Mouse (Mus musculus) left cerebral cortex, postnatal 25 days (tissue): ENCODE results near the gene Rassf3. TPM values are rescaled to one million over a fixed set of nuclear protein-coding genes. Genes with fewer than 3 reads are reported as not detected.
A peak's percentile ranks its signal among the peaks of the same experiment; 100 is the strongest.

Experiments
- DNase-seq, 2 experiments: peaks; one replicate each; pipeline ENCODE4 v3.0.0; 2022; ENCODE audit warnings: low spot score in 2 of 2, mixed read lengths in 1 of 2
- intact Hi-C: fragments of 180-260 bp; cut with DNase I; formaldehyde crosslinking; loops from one replicate; pipeline ENCODE4 v1.15.1; 2025
- total RNA-seq, 2 experiments: library from RNA; stranded (reverse); gene quantifications; 2 replicates each; pipeline ENCODE4 v1.2.3; 2021

Rassf3 gene
- total RNA-seq, 2 experiments from 2014 or later: 30.4 to 37.3 TPM

DNA sequence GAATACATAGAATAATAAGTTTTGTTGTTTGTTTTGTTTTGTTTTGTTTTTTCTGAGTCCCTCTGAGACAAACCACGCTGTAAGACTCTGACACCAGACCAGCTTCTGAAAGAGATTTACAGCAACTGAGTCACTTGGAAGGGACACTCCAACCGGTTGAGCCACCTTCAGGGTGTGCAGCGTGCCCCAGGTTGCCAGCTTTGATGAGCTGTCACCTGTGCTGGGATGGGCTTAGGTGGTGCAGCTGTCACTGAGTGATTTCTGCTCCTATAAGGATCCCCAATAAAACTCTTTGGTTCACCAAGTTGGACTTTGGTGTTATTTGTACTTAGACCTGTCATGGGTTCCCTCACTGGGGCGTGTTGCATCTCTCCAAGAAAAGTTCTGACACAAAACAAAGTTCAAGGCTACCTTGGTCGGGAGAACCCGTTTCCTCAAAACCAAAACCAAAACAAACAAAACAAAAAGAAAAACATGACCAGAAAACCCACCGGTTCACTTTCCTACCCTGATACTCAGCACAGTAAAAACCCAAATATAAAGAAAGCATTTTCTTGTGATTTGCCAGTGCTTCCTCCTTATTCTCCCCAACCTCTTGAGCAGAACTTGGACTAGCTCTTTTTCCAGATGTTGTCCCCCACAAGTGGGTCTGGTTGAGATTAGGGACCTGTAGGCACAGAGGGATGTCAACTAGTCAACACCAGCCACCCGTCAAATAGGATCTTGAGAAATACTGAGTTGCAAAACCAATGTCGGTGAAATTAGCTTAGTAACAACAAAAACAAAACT lies 17.4 kb upstream of the Rassf3 start:
- intact Hi-C loops: no loop called here

DNA sequence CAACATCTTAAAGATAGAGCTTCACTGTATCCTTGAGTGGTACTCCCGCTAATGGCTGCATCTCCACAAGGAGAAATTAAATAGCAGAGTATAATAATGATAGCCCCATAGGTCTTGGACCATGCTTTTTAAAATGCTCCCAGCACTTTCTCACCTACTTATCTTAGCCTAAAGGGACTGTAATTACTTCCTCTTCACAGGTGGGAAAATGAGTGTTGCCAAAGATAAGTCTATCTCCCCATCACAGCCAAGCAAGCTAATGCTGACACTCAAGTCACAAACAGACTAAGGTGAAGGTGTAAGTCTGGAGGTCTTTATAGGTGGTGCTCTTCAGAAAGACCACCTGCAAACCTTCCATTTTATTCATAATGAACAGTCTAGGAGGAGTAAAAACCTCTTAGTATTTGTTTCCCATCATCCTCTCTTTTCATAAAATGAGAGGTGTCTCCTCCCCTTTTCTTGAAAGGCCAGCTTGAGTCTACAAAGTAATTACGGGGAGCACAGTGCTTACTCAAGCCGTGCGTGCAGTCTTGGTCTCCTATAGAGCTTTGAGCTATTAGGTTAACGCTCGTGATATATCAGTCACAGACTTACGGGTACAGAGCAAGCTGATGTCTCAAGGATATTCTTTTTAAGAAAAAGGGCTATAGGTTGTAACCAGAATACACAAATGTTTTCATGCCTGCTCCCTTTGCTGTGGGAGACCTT lies 16.6 kb upstream of the Rassf3 start:
- DNase-seq: no peak
- intact Hi-C loops: no loop called here

More for the DNA sequence above, 17.4 kb upstream of the Rassf3 start:
- no peak for DNase-seq

DNA sequence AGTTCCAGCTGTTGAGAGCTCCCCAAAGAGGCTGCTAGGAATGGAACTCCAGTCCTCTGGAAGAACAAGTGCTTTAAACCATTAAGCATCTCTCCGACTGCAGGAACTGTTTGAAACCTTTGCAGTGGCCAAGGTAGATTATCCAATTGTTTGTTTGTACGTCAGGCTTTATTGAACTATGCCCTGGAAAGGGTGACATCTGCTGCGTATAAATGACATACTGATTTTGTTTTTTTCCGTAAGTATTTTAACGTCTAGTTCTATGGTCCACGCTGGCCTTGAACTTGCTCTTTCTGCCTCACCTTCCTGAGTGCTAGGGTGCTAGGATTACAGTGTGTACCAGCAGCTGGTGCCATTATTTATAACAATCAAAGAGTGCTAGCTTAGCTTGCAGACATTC lies 13.8 kb upstream of the Rassf3 start:
- no peak for DNase-seq
- intact Hi-C loops: no loop called here

DNA sequence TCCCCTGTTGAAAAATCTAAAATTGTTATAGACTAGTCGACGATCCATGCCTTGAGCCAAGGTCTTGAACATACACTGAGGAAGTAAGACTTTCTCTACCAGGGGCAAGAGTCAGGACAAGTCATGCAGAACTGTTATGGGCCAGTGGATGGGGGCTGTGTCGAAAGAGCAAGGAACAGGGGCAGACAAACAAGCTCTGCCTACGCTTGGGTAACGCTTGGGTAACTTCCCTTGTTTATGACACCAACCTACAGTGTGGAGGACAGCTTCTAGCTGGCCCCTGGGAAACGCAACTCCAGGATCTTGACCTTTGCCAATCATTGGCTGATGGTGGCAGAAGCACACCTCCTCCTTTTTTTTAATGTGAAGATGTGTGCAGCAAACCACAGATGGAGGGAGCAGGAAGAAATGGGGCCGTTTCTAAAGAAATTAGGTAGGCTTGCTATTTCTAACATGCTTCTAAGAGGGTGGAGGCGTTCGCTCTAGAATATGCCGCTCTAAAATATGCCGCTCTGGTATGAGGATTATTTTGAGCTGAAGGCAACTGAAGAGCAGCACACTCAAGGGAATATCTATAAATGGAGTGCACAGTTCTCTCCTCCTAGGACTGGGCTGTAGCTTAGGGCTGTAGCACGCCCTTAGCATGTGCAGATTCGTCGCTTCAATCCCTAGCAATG lies 12.6 kb upstream of the Rassf3 start:
- intact Hi-C loops: loop anchor here (1.0 kb wide), 1 partner anchor 12 kb away; the partner anchor contains the start of gene Rassf3
- DNase-seq: peak; percentile 49 to 94

DNA sequence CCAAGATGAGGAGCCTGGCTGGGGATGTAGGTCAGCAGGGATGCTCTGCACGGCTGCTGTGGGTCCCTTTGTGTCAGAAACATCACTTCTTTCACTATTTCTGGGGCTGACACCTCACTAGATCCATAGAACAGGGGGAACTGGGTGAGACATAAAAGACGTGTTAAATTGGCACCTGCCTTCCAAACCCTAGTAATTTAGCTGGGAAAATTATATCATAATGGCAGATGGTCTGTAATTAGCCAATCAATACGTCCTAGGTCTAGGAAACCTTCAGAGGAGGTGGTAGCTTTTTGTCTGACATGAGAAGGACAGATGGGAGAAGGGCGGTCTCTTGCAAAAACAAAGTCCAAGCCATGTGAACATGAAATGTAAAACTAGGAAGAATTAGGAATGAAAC lies 11.6 kb upstream of the Rassf3 start:
- intact Hi-C loops: loop anchor here (1.0 kb wide), 1 partner anchor 11 kb away; the partner anchor contains the start of gene Rassf3
- DNase-seq: no peak

DNA sequence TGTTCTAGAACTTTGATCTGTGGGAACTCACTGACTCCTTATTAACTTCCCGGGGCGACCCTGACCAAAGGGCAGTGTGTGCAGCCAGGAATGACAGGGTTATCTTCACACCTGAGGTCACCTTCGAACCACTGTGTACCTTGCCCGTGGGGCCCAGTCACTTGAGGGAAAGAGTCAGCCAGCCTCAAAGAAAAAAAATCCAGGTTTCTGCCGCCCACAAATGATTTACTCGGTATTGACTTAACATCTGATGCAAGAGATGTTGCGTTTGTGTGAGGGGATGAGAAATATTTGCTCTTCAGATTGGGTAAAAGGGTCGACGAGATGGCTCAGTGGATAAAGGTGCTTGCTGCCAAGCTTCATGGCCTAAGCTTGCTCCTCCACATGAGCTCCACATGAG lies 10.2 kb upstream of the Rassf3 start:
- no peak for DNase-seq
- intact Hi-C loops: no loop called here

DNA sequence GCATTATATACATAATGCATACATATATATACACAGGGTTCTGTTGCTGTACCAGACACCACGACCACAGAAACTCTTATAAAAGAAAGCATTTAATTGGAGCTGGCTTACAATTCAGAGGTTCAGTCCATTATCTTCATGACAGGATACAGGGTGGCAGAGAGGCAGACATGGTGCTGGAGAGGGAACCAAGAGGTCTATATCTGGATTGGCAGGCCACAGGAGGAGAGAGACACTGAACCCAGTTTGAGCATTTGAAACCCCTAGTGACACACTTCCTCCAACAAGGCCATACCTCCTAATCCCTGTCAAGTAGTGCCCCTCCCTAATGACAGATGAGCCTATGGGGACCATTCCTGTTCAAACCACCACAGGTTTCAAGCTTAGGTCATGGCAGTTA lies 7.2 kb upstream of the Rassf3 start:
- intact Hi-C loops: no loop called here
- DNase-seq: no peak

DNA sequence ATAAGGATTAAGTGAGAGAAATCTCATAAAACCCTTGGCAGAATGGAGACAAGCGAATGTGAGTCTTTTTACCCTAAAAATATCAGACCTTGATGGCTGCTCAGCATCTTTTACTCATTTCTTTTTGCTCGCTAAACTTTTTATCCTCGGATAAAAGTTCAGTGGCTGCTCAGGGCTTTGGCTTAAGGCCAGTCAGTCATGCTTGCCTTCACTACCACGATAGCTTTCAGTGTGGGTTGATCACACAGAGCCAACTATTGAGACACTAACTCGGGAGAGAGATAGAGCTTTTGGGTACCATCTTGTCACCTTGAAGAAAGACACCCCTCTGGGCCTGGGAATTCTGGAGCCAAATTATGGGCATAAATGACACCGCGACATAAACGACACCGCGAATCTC lies 5.0 kb upstream of the Rassf3 start:
- intact Hi-C loops: no loop called here

DNA sequence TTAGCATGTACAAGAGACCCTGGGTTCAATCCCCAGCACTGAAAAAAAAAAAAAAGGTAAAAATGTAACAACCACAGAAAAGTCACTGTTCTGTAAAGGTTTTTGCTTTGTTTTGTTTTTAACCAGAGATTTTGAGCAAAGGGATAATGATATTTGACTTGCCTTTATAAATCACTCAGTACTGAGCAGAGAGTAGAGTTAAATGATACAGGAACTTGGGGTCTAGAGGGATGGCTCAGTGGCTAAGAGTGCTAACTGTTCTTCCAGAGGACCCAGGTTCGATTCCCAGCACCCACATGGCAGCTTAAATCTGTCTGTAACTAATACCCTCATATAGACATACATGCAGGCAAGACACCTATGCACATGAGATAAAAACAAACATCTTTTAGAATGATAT lies 3.8 kb upstream of the Rassf3 start:
- no peak for DNase-seq
- intact Hi-C loops: no loop called here

More for the DNA sequence above, 5.0 kb upstream of the Rassf3 start:
- no peak for DNase-seq

DNA sequence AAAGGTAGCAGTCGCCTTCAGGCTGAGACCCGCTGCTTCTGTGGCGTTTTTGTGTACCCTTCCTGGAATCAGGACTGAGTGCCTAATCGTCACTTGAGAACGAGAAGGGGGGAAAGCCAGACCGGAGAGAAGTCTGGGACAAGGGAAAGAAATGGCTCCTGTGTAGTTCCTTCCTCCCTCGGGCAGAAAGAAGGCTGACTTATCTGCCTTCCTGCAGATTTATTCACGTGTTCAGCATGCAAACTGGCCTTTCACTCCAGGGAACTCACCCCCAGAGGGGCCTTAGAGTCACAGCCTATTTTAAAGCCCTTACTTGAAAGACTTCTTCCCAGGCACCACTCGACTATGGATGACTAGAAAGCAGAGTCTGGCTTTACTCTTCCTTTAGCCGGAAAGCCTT lies 1.3 kb upstream of the Rassf3 start:
- DNase-seq: no peak
- intact Hi-C loops: loop anchor here (1.0 kb wide), 1 partner anchor 39 kb away; no protein-coding TSS in a partner anchor

DNA sequence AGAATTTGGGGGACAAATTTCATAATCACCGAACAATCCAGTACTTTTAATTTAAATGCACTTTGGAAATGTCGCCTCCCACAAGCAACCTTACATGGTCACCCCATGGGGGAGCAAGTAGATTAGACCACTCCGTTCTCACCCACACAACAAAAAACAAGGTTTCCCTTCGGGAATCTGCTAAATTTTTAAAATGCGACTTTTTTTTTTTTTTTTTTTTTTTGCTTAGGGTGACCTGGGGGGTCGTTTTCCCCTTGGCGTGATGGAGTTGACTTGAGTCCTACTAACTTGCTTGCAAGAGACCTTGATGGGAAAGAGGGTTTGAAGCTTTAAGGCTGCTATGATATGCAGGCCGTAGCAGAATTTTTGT lies 806 bp upstream of the Rassf3 start:
- intact Hi-C loops: loop anchor here (1.0 kb wide), 2 partner anchors 11 to 39 kb away; no protein-coding TSS in a partner anchor
- DNase-seq: no peak

DNA sequence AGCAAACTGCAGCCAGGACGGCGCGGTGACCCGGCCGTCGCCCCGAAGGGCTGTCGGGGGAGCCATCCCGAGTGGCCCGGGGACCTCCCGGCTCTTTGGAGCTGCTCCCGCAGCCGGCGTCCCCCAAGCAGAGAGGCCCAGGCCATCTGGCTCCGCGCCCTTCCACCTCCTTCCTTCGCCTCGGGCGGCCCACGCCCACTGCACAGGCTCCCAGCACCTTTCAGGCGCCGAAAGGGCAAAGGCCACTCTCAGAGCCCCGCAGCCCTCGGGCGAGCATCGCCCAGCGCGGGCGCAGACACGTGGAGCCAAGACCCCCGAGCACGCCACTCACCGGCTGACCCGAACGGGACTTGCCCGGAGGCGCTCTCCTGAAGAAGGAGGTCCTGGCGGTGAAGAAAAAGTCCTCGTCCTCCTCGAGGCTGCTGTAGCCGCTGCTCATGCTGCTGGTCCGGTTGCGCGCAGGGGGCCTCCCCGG lies 438 bp downstream of the Rassf3 start:
- intact Hi-C loops: loop anchor here (1.0 kb wide), 1 partner anchor 13 kb away; no protein-coding TSS in a partner anchor
- DNase-seq: no peak

DNA sequence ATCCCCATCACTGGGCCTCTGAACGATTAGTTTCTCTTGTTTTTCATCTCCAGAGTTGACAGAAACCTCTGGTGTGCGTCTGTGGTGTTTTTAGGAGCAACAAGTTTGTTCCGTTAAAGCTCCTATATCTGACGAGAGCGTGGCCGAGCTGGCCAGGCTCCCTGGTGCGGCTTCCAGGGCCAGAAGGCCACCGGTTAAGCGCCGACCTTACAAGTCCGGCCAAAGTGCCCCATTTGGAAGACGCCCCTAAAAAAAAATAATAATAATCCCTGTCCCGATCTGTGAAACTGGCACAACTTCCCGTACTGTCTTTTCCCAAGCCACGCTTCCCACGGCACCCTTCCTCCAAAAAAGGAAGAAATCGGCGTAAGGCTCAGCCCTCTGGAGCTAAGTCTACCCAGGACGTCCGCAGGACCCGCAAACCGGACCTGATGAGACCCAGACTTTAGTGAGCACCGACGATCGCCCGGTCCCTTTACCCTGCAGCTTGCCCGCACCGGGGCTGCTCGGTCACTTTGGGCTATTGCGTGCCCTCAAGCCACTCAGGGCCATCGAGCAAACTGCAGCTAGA lies 961 bp downstream of the Rassf3 start:
- intact Hi-C loops: no loop called here
- no peak for DNase-seq

DNA sequence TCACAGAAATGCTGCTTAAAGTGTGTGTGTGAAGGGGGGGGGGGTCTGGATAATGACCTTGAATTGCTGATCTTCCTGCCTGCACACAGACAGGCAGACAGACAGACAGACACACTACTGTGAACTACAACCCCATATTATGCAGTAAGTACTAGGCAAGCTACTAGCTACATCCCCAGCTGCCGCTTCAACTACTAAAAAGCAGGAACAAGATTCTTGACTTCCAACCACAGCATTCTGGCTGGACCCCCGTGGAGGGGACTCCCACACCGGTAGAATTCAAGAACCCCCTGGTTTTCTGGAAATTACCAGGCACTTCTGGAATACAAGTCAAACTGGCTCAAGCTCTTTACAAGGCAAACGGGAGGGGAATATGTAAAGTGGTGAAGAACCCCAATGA lies 1.9 kb downstream of the Rassf3 start:
- no peak for DNase-seq
- intact Hi-C loops: loop anchor here (5.0 kb wide), 1 partner anchor 33 kb away; no protein-coding TSS in a partner anchor

DNA sequence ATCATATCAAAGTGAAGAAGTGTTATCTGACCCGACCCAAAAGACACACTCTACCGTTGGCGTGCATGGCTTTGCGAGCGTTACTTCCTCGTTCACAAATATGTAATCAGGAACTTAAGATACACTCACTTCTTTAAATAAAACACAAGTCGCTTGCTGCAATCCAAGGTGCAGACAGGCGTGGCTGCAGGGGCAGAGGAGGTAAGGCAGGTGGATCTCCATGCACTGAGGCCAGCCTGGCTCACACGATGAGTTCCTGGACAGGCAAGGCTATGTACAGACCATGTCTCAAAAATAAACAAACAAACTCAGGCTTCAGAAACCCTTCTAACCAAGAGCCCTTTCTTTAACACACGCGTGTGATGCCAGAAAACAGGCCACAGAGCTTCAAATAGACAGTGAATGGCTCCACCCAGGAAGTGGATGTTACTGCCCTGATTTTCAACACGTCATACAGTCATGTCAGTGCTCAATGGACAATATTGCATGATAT lies 2.4 kb downstream of the Rassf3 start:
- intact Hi-C loops: loop anchor here (5.0 kb wide), 1 partner anchor 34 kb away; no protein-coding TSS in a partner anchor
- DNase-seq: peak in 1 of 2 experiments; percentile 28

DNA sequence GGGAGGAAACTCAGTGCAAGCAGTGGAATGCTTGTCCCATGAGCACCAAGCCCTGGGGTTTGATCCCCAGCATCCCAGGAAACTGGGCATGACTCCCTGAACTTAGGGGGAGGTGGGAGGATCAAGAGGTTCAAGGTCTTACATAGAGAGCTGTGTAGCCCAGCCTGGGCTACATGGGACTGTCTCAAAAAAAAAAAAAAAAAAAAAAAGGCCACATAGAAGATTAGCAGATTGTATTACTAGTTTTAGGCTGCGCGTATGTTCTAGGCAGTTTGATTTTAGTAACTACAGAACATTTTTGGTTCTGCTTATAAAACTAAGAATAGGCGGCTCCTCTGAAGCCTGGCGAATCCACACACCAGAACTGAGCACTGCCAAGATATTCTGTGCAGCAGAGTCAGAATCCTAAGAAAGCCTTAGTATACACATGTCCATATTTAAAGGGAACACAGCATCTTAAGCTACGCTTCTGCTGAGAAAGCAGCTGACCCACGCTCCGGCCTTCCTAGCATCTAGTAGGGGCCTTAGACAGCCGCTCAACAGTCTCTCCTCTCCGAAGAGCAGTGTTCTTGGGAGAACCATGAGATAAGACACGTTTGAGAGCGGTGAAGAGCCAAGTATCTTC lies 3.4 kb downstream of the Rassf3 start:
- DNase-seq: peak; percentile 50 to 91
- intact Hi-C loops: loop anchor here (1.0 to 5.0 kb wide), 2 partner anchors 35 to 44 kb away; no protein-coding TSS in a partner anchor

DNA sequence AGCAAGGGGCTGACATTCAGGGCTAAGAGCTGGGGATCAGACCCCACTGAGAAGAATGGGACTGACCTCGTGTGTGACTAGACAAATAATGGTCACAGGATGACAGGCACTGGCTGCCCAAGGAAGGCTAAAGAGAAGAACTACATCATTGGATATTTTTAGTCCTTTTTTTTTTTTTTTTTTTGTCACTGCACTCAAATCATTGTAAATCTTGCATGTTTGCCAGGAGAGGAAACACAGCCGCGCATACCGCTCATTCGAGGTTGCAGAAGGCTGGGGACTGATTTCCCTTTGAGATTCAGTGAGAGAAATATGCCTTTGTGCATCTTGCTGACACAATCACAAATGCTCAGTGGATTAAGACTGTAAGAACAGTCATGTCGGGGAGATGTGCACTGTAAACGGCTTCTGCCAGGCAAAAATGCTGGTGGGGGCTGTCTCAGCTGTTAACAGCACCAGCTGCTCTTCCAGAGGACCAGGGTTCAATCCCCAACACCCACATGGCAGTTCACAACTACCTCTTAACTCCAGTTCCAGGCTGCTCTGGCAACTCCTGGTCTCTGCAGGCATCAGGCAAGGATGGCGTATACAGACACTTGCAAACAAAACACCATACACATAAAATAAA lies 4.5 kb downstream of the Rassf3 start:
- peak; percentile 20 to 78 for DNase-seq
- intact Hi-C loops: loop anchor here (1.0 to 5.0 kb wide), 2 partner anchors 36 to 43 kb away; no protein-coding TSS in a partner anchor

DNA sequence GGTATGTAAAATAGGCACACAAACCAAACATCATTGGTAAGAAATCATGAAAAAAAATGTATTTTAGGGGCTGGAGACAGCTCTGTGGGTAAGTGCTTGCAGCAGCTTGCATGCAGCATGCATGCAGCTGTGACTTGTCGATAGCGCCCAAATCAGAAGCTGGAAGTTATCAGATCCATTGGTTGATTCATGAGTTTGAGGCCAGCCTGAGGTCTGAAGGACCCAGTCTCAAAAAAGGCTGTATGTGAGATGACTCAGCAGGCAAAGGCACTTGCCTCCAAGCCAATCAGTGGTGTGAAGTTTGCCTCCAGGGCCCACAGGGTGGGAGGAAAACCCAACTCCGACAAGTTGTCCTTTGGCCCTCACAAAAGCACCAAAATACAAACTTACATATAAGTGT lies 6.5 kb downstream of the Rassf3 start:
- DNase-seq: no peak
- intact Hi-C loops: loop anchor here (5.0 kb wide), 1 partner anchor 38 kb away; no protein-coding TSS in a partner anchor
